Mouse (Mus musculus): ENCODE measurements at regions not wholly inside any gene's neighbourhood (a gene's known extent, or its start where the extent isn't known, plus 50 kb on each side); places are given as distances from the start of the nearest gene placed in this dataset.

GRCm38 (mm10) chr14:120146908-120147770 is 104.9 kb upstream of the Oxgr1 start:
- peak; percentile 50 for DNase-seq (ENCODE audit: low spot score)

- no peak for DNase-seq (ENCODE audit: low spot score)
Measured at GRCm38 (mm10) chr14:120148803-120149202, 106.6 kb upstream of the Oxgr1 start.

GRCm38 (mm10) chr14:120149341-120149741 is 107.1 kb upstream of the Oxgr1 start:
- no peak for DNase-seq (ENCODE audit: low spot score)

GRCm38 (mm10) chr14:120150589-120150988 is 108.4 kb upstream of the Oxgr1 start:
- no peak for DNase-seq (ENCODE audit: low spot score)

- DNase-seq (ENCODE audit: low spot score): no peak
Measured at GRCm38 (mm10) chr14:120154413-120154812, 112.2 kb upstream of the Oxgr1 start.

GRCm38 (mm10) chr14:120164184-120164583 is 111.3 kb upstream of the Mbnl2 start:
- DNase-seq (ENCODE audit: low spot score): no peak

GRCm38 (mm10) chr14:120165496-120166045 is 109.9 kb upstream of the Mbnl2 start:
- DNase-seq (ENCODE audit: low spot score): no peak

GRCm38 (mm10) chr14:120170733-120171132 is 104.7 kb upstream of the Mbnl2 start:
- no peak for DNase-seq (ENCODE audit: low spot score)

- DNase-seq (ENCODE audit: low spot score): no peak
Measured at GRCm38 (mm10) chr14:120172058-120172457, 103.4 kb upstream of the Mbnl2 start.

GRCm38 (mm10) chr14:120172844-120173243 is 102.6 kb upstream of the Mbnl2 start:
- no peak for DNase-seq (ENCODE audit: low spot score)

GRCm38 (mm10) chr14:120174615-120175014 is 100.9 kb upstream of the Mbnl2 start:
- no peak for DNase-seq (ENCODE audit: low spot score)

GRCm38 (mm10) chr14:120195218-120195617 is 80.3 kb upstream of the Mbnl2 start:
- DNase-seq (ENCODE audit: low spot score): no peak

- no peak for DNase-seq (ENCODE audit: low spot score)
Measured at GRCm38 (mm10) chr14:120211741-120212140, 63.7 kb upstream of the Mbnl2 start.

GRCm38 (mm10) chr14:120212626-120213025 is 62.8 kb upstream of the Mbnl2 start:
- no peak for DNase-seq (ENCODE audit: low spot score)

- DNase-seq (ENCODE audit: low spot score): no peak
Measured at GRCm38 (mm10) chr14:120219224-120219623, 56.2 kb upstream of the Mbnl2 start.

- DNase-seq (ENCODE audit: low spot score): peak; percentile 8
Measured at GRCm38 (mm10) chr14:120223528-120224201, 51.8 kb upstream of the Mbnl2 start.

- peak; percentile 28 for DNase-seq (ENCODE audit: low spot score)
Measured at GRCm38 (mm10) chr14:120224202-120224846, 51.1 kb upstream of the Mbnl2 start.

GRCm38 (mm10) chr14:120225657-120226056 is 49.8 kb upstream of the Mbnl2 start:
- DNase-seq (ENCODE audit: low spot score): no peak

Measured in embryo, embryonic 10.5 days (tissue).